Mouse (Mus musculus): ENCODE measurements around the gene Rdx. TPM values are rescaled to one million over a fixed set of nuclear protein-coding genes. Genes with fewer than 3 reads are reported as not detected.
"Not testable (repeated sequence)": the region's sequence is repeated elsewhere in the genome, so short reads cannot be mapped to it uniquely, and the experiment has no call there.

Gene Rdx
- polyA plus RNA-seq, 1 experiment, result 35.0 TPM

GRCm38 (mm10) chr9:52047821-52048649 is 1.1 kb downstream of the Rdx start:
- WGBS, result under 1% methylated on average over 114 of the region's 118 CpGs
- TF ChIP-seq CTCF (IDR thresholded peaks at IDR 0.05; ENCODE audit: control insufficient read depth, insufficient read depth, low read length) (no peak), POLR2A (IDR thresholded peaks at IDR 0.05; ENCODE audit: borderline replicate concordance, control insufficient read depth, low read depth, low read length) (peak; percentile 64; the same call in 1 of the 2 replicates)
- Histone ChIP-seq H3K4me3 (replicated peaks; ENCODE audit: control insufficient read depth, low read depth, low read length) (peak overlapping the region; percentile 84), H3K4me1 (ENCODE audit: control insufficient read depth, insufficient read depth, low read length) (peaks cover 2% of the 10 kb centered on the region), H3K27ac (ENCODE audit: control insufficient read depth, insufficient read depth, low read depth, low read length, poor library complexity) (peak overlapping the region; percentile 99)

GRCm38 (mm10) chr9:52048650-52049081 is 1.7 kb downstream of the Rdx start:
- Histone ChIP-seq H3K27ac (ENCODE audit: control insufficient read depth, insufficient read depth, low read depth, low read length, poor library complexity) (peak overlapping the region; percentile 99), H3K4me3 (replicated peaks; ENCODE audit: control insufficient read depth, low read depth, low read length) (peak overlapping the region; percentile 84), H3K4me1 (ENCODE audit: control insufficient read depth, insufficient read depth, low read length) (peaks cover 2% of the 10 kb centered on the region)
- TF ChIP-seq POLR2A (IDR thresholded peaks at IDR 0.05; ENCODE audit: borderline replicate concordance, control insufficient read depth, low read depth, low read length), result no peak
- no peak for TF ChIP-seq CTCF (IDR thresholded peaks at IDR 0.05; ENCODE audit: control insufficient read depth, insufficient read depth, low read length)
- under 1% methylated on average over 60 of the region's 60 CpGs for WGBS

DNA sequence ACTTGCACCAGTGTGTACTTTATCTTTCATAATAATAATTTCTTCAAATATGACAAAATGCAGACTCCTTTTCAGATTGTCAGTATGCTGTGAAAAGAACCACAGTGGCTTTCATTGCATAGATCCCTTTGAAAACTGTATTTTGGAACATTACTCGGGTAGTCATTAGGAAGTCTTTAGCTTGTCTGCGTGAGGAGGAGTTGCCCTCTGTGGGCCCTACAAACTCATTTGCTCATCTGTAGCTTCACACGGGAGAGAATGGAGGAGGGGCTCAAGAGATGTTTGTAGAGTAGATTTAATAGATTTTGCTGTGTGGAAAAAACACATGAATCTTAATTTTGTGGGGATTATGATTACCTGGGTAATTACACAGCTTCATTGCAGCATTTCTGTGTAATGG is 2.6 kb downstream of the Rdx start:
- Histone ChIP-seq H3K4me1 (ENCODE audit: control insufficient read depth, insufficient read depth, low read length) (peaks cover 2% of the 10 kb centered on the region), H3K4me3 (replicated peaks; ENCODE audit: control insufficient read depth, low read depth, low read length) (peak overlapping the region; percentile 12), H3K27ac (ENCODE audit: control insufficient read depth, insufficient read depth, low read depth, low read length, poor library complexity) (no peak overlapping the region)
- TF ChIP-seq POLR2A (IDR thresholded peaks at IDR 0.05; ENCODE audit: borderline replicate concordance, control insufficient read depth, low read depth, low read length), result no peak
- TF ChIP-seq CTCF (IDR thresholded peaks at IDR 0.05; ENCODE audit: control insufficient read depth, insufficient read depth, low read length), result no peak
- WGBS, result 7% methylated on average over 3 of the region's 3 CpGs

- peaks cover 2% of the 10 kb centered on the region for H3K4me1 ChIP-seq (ENCODE audit: control insufficient read depth, insufficient read depth, low read length)
- H3K27ac ChIP-seq (ENCODE audit: control insufficient read depth, insufficient read depth, low read depth, low read length, poor library complexity), result no peak overlapping the region
- no peak for TF ChIP-seq POLR2A (IDR thresholded peaks at IDR 0.05; ENCODE audit: borderline replicate concordance, control insufficient read depth, low read depth, low read length)
- TF ChIP-seq CTCF (IDR thresholded peaks at IDR 0.05; ENCODE audit: control insufficient read depth, insufficient read depth, low read length), result no peak
- no peak overlapping the region for H3K4me3 ChIP-seq (replicated peaks; ENCODE audit: control insufficient read depth, low read depth, low read length)
- WGBS, result 61% methylated on average over 2 of the region's 2 CpGs
Measured at GRCm38 (mm10) chr9:52050361-52050760, 3.4 kb downstream of the Rdx start.

GRCm38 (mm10) chr9:52052221-52052620 is 5.2 kb downstream of the Rdx start:
- no peak for TF ChIP-seq POLR2A (IDR thresholded peaks at IDR 0.05; ENCODE audit: borderline replicate concordance, control insufficient read depth, low read depth, low read length)
- no peak for TF ChIP-seq CTCF (IDR thresholded peaks at IDR 0.05; ENCODE audit: control insufficient read depth, insufficient read depth, low read length)
- H3K4me3 ChIP-seq (replicated peaks; ENCODE audit: control insufficient read depth, low read depth, low read length), result no peak overlapping the region
- H3K27ac ChIP-seq (ENCODE audit: control insufficient read depth, insufficient read depth, low read depth, low read length, poor library complexity), result no peak overlapping the region
- WGBS, result 88% methylated on average over 1 of the region's 1 CpGs
- H3K4me1 ChIP-seq (ENCODE audit: control insufficient read depth, insufficient read depth, low read length), result peaks cover under 1% of the 10 kb centered on the region

DNA sequence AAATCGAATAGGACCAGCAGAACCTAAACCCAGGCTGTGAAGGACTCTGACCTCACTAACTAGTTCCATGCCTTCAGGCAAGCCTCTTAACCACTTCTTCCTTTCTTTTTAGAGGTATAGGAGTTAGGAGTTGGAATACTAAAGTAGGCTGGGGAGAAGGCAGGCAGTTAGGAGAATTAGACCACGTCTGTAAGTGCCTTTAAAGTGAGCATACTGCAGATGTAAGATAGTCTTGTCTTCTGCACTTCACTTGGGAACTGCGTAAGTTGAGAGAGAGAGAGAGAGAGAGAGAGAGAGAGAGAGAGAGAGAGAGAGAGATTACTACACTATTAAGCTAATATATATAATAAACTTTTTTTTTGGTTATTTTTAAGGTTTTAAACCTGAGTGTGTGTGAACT is 8.3 kb downstream of the Rdx start:
- Histone ChIP-seq H3K4me1 (ENCODE audit: control insufficient read depth, insufficient read depth, low read length) (no peaks in the 10 kb centered on the region), H3K27ac (ENCODE audit: control insufficient read depth, insufficient read depth, low read depth, low read length, poor library complexity) (no peak overlapping the region), H3K4me3 (replicated peaks; ENCODE audit: control insufficient read depth, low read depth, low read length) (no peak overlapping the region)
- WGBS, result 64% methylated on average over 3 of the region's 3 CpGs
- TF ChIP-seq CTCF (IDR thresholded peaks at IDR 0.05; ENCODE audit: control insufficient read depth, insufficient read depth, low read length), result no peak
- TF ChIP-seq POLR2A (IDR thresholded peaks at IDR 0.05; ENCODE audit: borderline replicate concordance, control insufficient read depth, low read depth, low read length), result no peak

GRCm38 (mm10) chr9:52059788-52060187 is 12.8 kb downstream of the Rdx start:
- no peaks in the 10 kb centered on the region; the same call in 1 of the 2 replicates for H3K4me1 ChIP-seq (ENCODE audit: control insufficient read depth, insufficient read depth, low read length)
- WGBS, result 27% methylated on average over 2 of the region's 2 CpGs
- no peak overlapping the region for H3K27ac ChIP-seq (ENCODE audit: control insufficient read depth, insufficient read depth, low read depth, low read length, poor library complexity)
- no peak for TF ChIP-seq CTCF (IDR thresholded peaks at IDR 0.05; ENCODE audit: control insufficient read depth, insufficient read depth, low read length)
- no peak for TF ChIP-seq POLR2A (IDR thresholded peaks at IDR 0.05; ENCODE audit: borderline replicate concordance, control insufficient read depth, low read depth, low read length)
- no peak overlapping the region for H3K4me3 ChIP-seq (replicated peaks; ENCODE audit: control insufficient read depth, low read depth, low read length)

GRCm38 (mm10) chr9:52070052-52070451 is 23.1 kb downstream of the Rdx start:
- 77% methylated on average over 2 of the region's 2 CpGs for WGBS
- H3K4me3 ChIP-seq (replicated peaks; ENCODE audit: control insufficient read depth, low read depth, low read length), result no peak overlapping the region
- TF ChIP-seq CTCF (IDR thresholded peaks at IDR 0.05; ENCODE audit: control insufficient read depth, insufficient read depth, low read length) (no peak), POLR2A (IDR thresholded peaks at IDR 0.05; ENCODE audit: borderline replicate concordance, control insufficient read depth, low read depth, low read length) (no peak)
- H3K4me1 ChIP-seq (ENCODE audit: control insufficient read depth, insufficient read depth, low read length), result no peaks in the 10 kb centered on the region
- no peak overlapping the region for H3K27ac ChIP-seq (ENCODE audit: control insufficient read depth, insufficient read depth, low read depth, low read length, poor library complexity)

GRCm38 (mm10) chr9:52071352-52071751 is 24.4 kb downstream of the Rdx start:
- H3K27ac ChIP-seq (ENCODE audit: control insufficient read depth, insufficient read depth, low read depth, low read length, poor library complexity); H3K4me1 ChIP-seq (ENCODE audit: control insufficient read depth, insufficient read depth, low read length); H3K4me3 ChIP-seq (replicated peaks; ENCODE audit: control insufficient read depth, low read depth, low read length): not testable (repeated sequence)

All from bone marrow, adult 2 months (tissue).